Mouse (Mus musculus) kidney, adult 2 months (tissue): ENCODE measurements at regions not wholly inside any gene's neighbourhood (a gene's known extent, or its start where the extent isn't known, plus 50 kb on each side); places are given as distances from the start of the nearest gene placed in this dataset.
"Not testable (repeated sequence)": the region's sequence is repeated elsewhere in the genome, so short reads cannot be mapped to it uniquely, and the experiment has no call there.

ENCODE experiments used
- DNase-seq: peaks from one replicate; pipeline ENCODE4 v3.0.0; 2021
- H3K27ac ChIP-seq: fragments of 200-500 bp; 2 replicates; pipeline ENCODE4 v1.5.1; 2012; ENCODE audit warnings: low read depth, low read length, control low read depth, inconsistent platforms; ENCODE audit not compliant: insufficient read depth
- H3K27me3 ChIP-seq: fragments of 200-500 bp; replicated peaks from 2 replicates; pipeline ENCODE4 v1.6.1; 2012; ENCODE audit warnings: mild to moderate bottlenecking, moderate library complexity, low read length, inconsistent platforms; ENCODE audit not compliant: control insufficient read depth, insufficient read depth
- H3K36me3 ChIP-seq: fragments of 200-500 bp; 2 replicates; pipeline ENCODE4 v1.6.1; 2012; ENCODE audit warnings: mild to moderate bottlenecking, moderate library complexity, low read length, inconsistent platforms; ENCODE audit not compliant: control insufficient read depth, insufficient read depth
- H3K4me1 ChIP-seq: fragments of 200-500 bp; 2 replicates; pipeline ENCODE4 v1.6.1; 2011; ENCODE audit warnings: low read length; ENCODE audit not compliant: control insufficient read depth, insufficient read depth
- H3K4me3 ChIP-seq: fragments of 200-500 bp; 2 replicates; pipeline ENCODE4 v1.5.1; 2011; ENCODE audit warnings: mild to moderate bottlenecking, low read depth, low read length, control low read depth; ENCODE audit not compliant: insufficient read depth
- CTCF ChIP-seq: fragments of 200-500 bp; conservative IDR thresholded peaks from 2 replicates; pipeline ENCODE4 v1.5.1; 2011; ENCODE audit warnings: low read depth, mild to moderate bottlenecking, control low read depth, low read length, moderate library complexity, mixed read lengths; ENCODE audit not compliant: insufficient read depth, insufficient read length
- POLR2A ChIP-seq: fragments of 200-500 bp; IDR thresholded peaks from one replicate; pipeline ENCODE4 v1.6.1; 2011; ENCODE audit warnings: low read depth, low read length, control low read depth
- WGBS: fragments of 180-500 bp; shearing (Covaris S2); methylation state at CpG from one replicate; pipeline ENCODE4 v1.1.7; 2018; 5-methylcytosine and 5-hydroxymethylcytosine counted together

DNA sequence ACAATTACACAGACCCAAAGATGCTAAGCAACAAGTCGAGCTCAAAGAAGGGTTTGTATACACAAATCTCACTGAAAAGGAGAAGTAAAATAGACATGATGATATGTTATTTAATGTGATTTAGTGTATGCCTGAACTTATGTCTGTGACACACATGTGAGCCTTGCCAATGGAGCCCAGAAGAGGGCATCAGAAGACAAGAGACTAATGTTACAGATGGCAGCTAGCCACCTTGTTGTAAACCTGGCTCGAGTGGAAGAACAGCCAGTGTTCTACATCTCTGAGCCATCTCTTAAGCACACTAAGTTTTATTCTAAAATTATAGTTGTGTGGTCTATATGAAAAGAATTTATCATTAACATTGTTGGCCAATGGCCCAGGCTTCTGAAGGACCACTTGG lies 943.7 kb upstream of the Prmt6 start:
- no peak for DNase-seq
- WGBS = 51% methylated on average over 2 of the region's 2 CpGs
- no peak overlapping the region for H3K27ac ChIP-seq
- H3K4me1 ChIP-seq = no peaks in the 10 kb centered on the region
- TF ChIP-seq POLR2A (no peak), CTCF (0 out of 2 replicates have a peak, but pooled peaks have one; percentile 4)
- H3K36me3 ChIP-seq = no peaks in the 10 kb centered on the region
- H3K4me3 ChIP-seq = no peak overlapping the region
- H3K27me3 ChIP-seq = no peaks in the 10 kb centered on the region

DNA sequence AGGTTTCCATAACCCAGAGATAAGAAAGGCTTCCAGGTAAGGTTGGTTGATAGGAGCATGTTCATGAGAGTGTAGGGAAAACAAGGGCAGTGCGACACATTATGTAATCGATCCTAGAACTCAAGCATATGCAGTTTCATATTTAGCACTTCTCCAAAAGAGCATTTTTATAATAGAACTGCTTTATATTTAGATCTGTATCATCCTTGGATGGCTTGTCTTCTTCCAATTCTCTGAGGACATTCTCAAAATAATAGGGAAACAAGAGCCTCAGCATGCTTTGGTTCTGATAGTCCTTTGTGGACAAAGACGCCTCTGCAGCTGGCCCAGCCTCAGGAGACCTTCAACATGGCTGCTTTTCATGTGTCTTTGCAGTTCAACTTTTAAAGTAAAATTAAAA lies 915.9 kb upstream of the Prmt6 start:
- Histone ChIP-seq H3K36me3 (no peaks in the 10 kb centered on the region), H3K27ac (no peak overlapping the region), H3K27me3 (no peaks in the 10 kb centered on the region), H3K4me1 (no peaks in the 10 kb centered on the region), H3K4me3 (no peak overlapping the region)
- 85% methylated on average over 3 of the region's 3 CpGs for WGBS
- no peak for TF ChIP-seq CTCF
- TF ChIP-seq POLR2A = no peak
- no peak for DNase-seq

DNA sequence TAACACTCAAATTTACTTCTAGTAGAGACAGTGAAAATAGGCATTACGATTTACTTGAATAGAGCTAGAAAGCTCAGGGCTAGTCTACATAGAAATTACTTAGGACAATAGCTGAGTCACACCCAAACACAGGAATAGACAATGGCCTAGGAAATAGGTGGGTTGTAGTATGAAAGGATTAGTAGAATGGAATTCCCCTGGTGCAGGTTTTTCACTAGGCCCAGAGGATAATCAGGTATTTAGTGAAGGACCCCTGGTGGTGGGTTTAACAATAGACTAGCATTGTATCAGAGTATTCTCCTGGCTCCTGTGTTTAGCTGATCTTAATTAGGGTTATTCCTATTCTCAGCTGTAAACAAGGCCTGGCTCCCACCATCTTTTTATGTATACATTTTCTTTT lies 890.4 kb upstream of the Prmt6 start:
- not testable (repeated sequence) for H3K4me3 ChIP-seq, H3K27ac ChIP-seq, H3K4me1 ChIP-seq, H3K27me3 ChIP-seq, H3K36me3 ChIP-seq, DNase-seq
- WGBS = 91% methylated on average over 1 of the region's 1 CpGs

DNA sequence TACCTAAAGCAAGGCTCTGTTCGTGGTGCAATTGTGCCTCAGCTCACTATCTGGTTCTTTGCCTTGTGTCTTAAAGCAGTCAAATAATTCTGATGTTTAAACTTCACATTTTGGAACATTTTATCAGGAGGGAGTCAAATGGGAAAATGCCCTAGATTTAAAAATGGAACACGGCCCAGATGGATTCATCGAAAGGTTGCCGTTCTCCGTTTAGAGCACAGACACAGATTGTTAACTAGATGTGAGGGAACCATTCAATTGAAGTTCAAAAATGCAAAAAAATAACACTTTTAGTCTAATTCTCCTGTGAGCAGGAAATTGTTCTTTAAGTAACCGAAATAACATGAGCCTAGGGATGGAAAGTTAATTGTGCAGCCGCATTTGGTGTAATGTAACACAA lies 858.2 kb upstream of the Prmt6 start:
- WGBS = 89% methylated on average over 7 of the region's 7 CpGs
- H3K27me3 ChIP-seq = no peaks in the 10 kb centered on the region
- no peak overlapping the region for H3K27ac ChIP-seq
- DNase-seq = no peak
- no peak for TF ChIP-seq POLR2A
- no peak for TF ChIP-seq CTCF
- no peaks in the 10 kb centered on the region for H3K4me1 ChIP-seq
- no peak overlapping the region for H3K4me3 ChIP-seq
- H3K36me3 ChIP-seq = no peaks in the 10 kb centered on the region

DNA sequence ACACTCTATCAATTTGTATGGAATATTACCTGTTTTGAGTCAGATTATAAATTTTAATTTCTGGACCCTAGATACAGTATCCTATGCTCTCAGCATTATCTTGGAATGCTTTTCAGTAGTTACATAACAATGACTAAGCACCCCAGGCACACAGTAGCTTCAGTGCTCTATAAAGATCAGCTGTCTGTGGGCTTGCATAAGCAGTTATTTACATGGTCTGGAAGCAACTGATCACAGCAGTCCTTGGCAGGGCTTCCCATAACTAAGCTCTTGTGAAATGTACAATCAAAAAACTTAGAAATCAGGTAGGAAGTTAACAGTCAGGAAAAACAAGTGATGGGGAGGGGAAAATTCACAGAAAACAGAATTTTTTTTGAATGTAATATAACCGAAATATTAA lies 851.8 kb upstream of the Prmt6 start:
- no peak for DNase-seq

DNA sequence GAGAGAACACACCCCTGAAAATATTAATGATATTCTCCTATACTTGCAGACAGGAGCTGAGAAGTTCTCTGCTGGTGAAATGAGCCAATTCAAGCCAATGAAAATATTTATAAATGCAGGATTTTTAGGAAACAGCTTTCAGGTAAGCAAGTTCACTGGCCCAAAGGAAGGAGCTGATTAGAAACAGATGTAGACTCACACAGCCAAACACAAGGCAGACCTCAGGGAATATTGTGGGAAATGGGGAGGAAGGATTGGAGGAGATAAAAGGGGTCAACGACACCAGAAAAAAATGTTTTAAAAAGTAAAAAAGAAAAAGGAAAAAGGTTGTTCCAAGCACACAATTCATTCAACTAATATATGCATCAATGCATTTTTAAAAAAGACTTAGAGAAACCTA lies 823.5 kb upstream of the Prmt6 start:
- no peaks in the 10 kb centered on the region for H3K36me3 ChIP-seq
- H3K4me3 ChIP-seq = no peak overlapping the region
- H3K4me1 ChIP-seq = no peaks in the 10 kb centered on the region
- no peak for TF ChIP-seq POLR2A
- TF ChIP-seq CTCF = no peak
- WGBS = 79% methylated on average over 1 of the region's 1 CpGs
- no peaks in the 10 kb centered on the region for H3K27me3 ChIP-seq
- no peak for DNase-seq
- H3K27ac ChIP-seq = no peak overlapping the region

More for the DNA sequence above, 851.8 kb upstream of the Prmt6 start:
- no peak overlapping the region for H3K4me3 ChIP-seq
- TF ChIP-seq POLR2A (no peak), CTCF (no peak)
- H3K27ac ChIP-seq = no peak overlapping the region
- no peaks in the 10 kb centered on the region for H3K4me1 ChIP-seq
- H3K36me3 ChIP-seq = no peaks in the 10 kb centered on the region
- H3K27me3 ChIP-seq = no peaks in the 10 kb centered on the region
- WGBS = 69% methylated on average over 1 of the region's 1 CpGs

DNA sequence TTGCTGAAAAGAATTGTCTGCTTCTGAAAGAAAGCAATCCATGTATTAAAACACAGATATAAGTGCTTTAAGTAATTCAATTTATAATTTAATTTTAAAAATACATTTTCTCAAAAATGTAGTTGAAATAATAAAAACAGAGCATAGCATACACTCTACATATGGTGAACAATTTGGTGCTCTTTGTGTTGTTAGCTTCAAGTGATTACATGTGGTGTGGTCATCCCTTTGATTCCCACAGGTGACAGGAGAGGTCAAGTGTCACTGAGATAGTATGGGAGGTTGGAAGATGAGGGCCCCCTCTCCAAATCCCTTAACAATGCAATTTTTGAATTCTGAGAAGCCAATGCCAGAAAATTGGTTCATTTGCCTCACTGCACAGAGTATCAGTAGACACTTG lies 819.5 kb upstream of the Prmt6 start:
- TF ChIP-seq POLR2A = no peak
- no peak for TF ChIP-seq CTCF
- Histone ChIP-seq H3K27ac (no peak overlapping the region), H3K36me3 (no peaks in the 10 kb centered on the region), H3K27me3 (no peaks in the 10 kb centered on the region), H3K4me3 (no peak overlapping the region), H3K4me1 (no peaks in the 10 kb centered on the region)
- DNase-seq = no peak

DNA sequence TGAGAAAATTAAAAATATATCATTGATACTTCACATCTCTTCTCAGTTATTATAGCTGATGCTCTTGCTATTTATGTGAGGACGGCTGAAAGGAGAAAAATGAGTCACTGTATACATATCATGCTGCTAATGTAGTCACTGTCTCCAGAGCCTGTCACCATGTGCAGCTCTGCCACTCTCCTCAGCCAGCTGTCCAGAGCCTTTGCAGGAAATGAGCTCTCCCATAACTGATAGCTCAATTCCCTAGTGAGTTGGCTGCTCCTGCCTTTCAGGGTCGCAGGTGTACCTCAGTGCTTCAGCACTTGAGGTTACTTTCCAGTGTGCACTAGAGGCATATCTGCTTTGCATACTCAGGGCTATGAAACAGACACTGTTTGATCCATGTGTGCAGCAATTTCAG lies 819.0 kb upstream of the Prmt6 start:
- Histone ChIP-seq H3K4me3 (no peak overlapping the region), H3K27me3 (no peaks in the 10 kb centered on the region), H3K27ac (no peak overlapping the region), H3K36me3 (no peaks in the 10 kb centered on the region), H3K4me1 (no peaks in the 10 kb centered on the region)
- TF ChIP-seq CTCF (no peak), POLR2A (no peak)
- no peak for DNase-seq
- 67% methylated on average over 2 of the region's 2 CpGs for WGBS
